Mouse (Mus musculus): ENCODE data around the gene Msx2. TPM values are rescaled to one million over a fixed set of nuclear protein-coding genes. Genes with fewer than 3 reads are reported as not detected.

The Msx2 gene
- 0.13 and 0.26 TPM in 2 replicates for polyA plus RNA-seq (2015; fragmentation: Nextera tagmentation; extraction: Ambion mirVana)

DNA sequence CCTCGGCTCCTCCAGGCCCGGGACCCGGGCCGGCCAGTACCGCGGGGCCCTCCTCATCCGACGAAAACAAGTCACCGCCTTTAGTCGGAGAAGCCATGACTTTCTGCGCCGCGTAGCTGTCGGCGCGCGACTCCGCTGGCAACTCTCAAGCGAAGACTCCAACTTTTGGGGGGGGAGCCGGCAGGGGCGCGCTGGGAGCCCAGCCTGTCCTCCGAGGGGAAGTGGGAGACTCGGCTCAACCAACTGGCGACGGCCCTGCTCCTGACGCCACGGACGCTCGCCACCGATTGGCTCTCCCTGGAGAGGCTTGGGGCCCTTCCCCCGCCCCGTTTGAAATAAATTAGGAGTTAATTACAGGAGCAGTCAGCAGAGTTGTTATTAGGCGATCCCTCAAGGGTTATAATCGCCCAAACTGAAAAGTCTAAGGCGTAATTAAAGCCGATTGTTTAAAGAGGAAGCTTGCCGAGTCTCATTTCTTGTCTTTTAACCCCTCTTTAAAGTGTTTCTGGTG is at the start of gene Msx2:
Gene Msx2, minus strand, starts transcription at position 461 of the 511 bp plus-strand sequence.

Other genes starting within 250 kb of the Msx2 start
- 3.6 and 4.9 TPM in 2 replicates for gene Ror2, start 186.9 kb downstream of the Msx2 start, polyA plus RNA-seq (2015; fragmentation: Nextera tagmentation; extraction: Ambion mirVana)
- 13.1 and 16.5 TPM in 2 replicates for gene Sptlc1, start 95.7 kb downstream of the Msx2 start, polyA plus RNA-seq (2015; fragmentation: Nextera tagmentation; extraction: Ambion mirVana)

Data from skeletal muscle tissue, postnatal 0 days (tissue).